Mouse (Mus musculus) hindlimb bud, embryonic 11.5 days (tissue): ENCODE measurements around the gene Qrich2.
"Not testable (repeated sequence)": the region's sequence is repeated elsewhere in the genome, so short reads cannot be mapped to it uniquely, and the experiment has no call there.

Source experiments
- DNase-seq: peaks from one replicate; pipeline ENCODE4 v3.0.0-alpha.2; 2012; ENCODE audit warnings: low read depth, low spot score; ENCODE audit errors: extremely low spot score

Gene Qrich2

GRCm38 (mm10) chr11:116466141-116466540 is at the start of gene Qrich2:
Gene Qrich2 (minus strand): TSS chr11:116466241.
- no peak for DNase-seq

- DNase-seq = no peak
Observed at GRCm38 (mm10) chr11:116515330-116516020, 49.4 kb upstream of the Qrich2 start.

- DNase-seq = no peak
Observed at GRCm38 (mm10) chr11:116513531-116514038, 47.5 kb upstream of the Qrich2 start.

- no peak for DNase-seq
Observed at GRCm38 (mm10) chr11:116512987-116513386, 46.9 kb upstream of the Qrich2 start.

GRCm38 (mm10) chr11:116512154-116512553 is 46.1 kb upstream of the Qrich2 start:
- no peak for DNase-seq

- no peak for DNase-seq
Observed at GRCm38 (mm10) chr11:116511301-116511868, 45.3 kb upstream of the Qrich2 start.

- no peak for DNase-seq
Observed at GRCm38 (mm10) chr11:116508689-116509088, 42.6 kb upstream of the Qrich2 start.

GRCm38 (mm10) chr11:116506151-116506875 is 40.3 kb upstream of the Qrich2 start:
- DNase-seq = no peak

- no peak for DNase-seq
Observed at GRCm38 (mm10) chr11:116505573-116505972, 39.5 kb upstream of the Qrich2 start.

- no peak for DNase-seq
Observed at GRCm38 (mm10) chr11:116504516-116504915, 38.5 kb upstream of the Qrich2 start.

GRCm38 (mm10) chr11:116501005-116501746 is 35.1 kb upstream of the Qrich2 start:
- no peak for DNase-seq

GRCm38 (mm10) chr11:116499018-116499417 is 33.0 kb upstream of the Qrich2 start:
- no peak for DNase-seq

GRCm38 (mm10) chr11:116498596-116498995 is 32.6 kb upstream of the Qrich2 start:
- DNase-seq = no peak

GRCm38 (mm10) chr11:116497313-116497712 is 31.3 kb upstream of the Qrich2 start:
- no peak for DNase-seq

GRCm38 (mm10) chr11:116494474-116495174 is 28.6 kb upstream of the Qrich2 start:
- DNase-seq = no peak

GRCm38 (mm10) chr11:116493795-116494252 is 27.8 kb upstream of the Qrich2 start, which contains the start of gene Prpsap1:
Gene Prpsap1 (minus strand): TSS chr11:116494202.
- no peak for DNase-seq

GRCm38 (mm10) chr11:116493191-116493590 is 27.1 kb upstream of the Qrich2 start:
- no peak for DNase-seq

- not testable (repeated sequence) for DNase-seq
Observed at GRCm38 (mm10) chr11:116492507-116492906, 26.5 kb upstream of the Qrich2 start.

- no peak for DNase-seq
Observed at GRCm38 (mm10) chr11:116491338-116491737, 25.3 kb upstream of the Qrich2 start.
